Mouse (Mus musculus): ENCODE results near the gene Otop3. TPM values are rescaled to one million over a fixed set of nuclear protein-coding genes. Genes with fewer than 3 reads are reported as not detected.

Gene Otop3
- 0.08 TPM in 1 of 2 replicates, not detected in the other for polyA plus RNA-seq (2016; fragmentation: Nextera tagmentation; extraction: Ambion mirVana)

DNA sequence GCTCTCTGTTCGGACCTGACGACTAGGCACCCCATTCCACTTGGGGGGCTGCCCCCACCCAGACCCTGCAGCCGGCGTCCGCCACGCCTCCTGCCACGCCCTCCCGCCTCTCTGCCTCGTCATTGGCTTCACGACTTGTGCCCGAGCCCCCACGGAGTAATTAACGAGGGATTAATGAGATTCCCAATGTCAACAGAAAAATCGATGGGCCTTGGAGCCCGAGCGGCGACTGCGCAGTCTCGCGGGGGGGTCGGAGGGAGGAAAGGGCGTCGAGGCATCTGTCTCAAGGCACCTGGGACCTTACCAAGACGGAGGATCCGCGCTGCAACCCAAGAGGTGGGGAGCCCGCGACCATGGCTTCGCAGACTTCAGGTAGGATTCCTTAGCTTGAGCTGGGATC lies at the start of gene Otop3:
Gene Otop3, plus strand, starts transcription at position 201 of the 400 bp plus-strand sequence.
- DNase-seq (ENCODE audit: low spot score): peak; percentile 31
- Histone ChIP-seq H3K4me3 (peak within 1 kb of the TSS; percentile 38), H3K27me3 (ENCODE audit: insufficient read depth, poor library complexity, severe bottlenecking) (peaks cover 84% of the 10 kb centered on the region), H3K27ac (no peak within 1 kb of the TSS; the same call in 1 of the 2 replicates), H3K4me1 (replicated peaks) (peaks cover 24% of the 10 kb centered on the region), H3K36me3 (no peaks in the 10 kb centered on the region), H3K9me3 (no peaks in the 10 kb centered on the region)
- WGBS: 6% methylated on average over 29 of the region's 29 CpGs

DNA sequence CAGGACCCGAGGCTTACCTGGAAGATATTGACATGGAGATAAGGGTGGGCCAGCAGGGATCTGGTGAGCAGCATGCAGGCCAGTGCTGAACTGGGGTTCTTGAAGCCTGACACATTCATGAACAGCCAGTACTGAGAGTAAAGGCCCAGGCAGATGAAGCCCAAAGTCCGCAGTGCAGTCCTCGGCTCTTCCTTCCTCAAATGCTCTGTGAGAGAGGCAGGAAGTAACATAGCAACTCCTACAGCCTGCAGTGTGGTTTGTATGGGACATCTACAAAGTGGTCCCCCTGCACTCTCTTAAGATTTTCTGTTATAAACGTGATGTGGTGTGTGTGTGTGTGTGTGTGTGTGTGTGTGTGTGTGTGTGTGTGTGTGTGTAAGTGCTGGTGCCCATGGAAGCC lies 49.2 kb upstream of the Otop3 start:
- no peak for DNase-seq (ENCODE audit: low spot score)
- WGBS: 74% methylated on average over 4 of the region's 4 CpGs

DNA sequence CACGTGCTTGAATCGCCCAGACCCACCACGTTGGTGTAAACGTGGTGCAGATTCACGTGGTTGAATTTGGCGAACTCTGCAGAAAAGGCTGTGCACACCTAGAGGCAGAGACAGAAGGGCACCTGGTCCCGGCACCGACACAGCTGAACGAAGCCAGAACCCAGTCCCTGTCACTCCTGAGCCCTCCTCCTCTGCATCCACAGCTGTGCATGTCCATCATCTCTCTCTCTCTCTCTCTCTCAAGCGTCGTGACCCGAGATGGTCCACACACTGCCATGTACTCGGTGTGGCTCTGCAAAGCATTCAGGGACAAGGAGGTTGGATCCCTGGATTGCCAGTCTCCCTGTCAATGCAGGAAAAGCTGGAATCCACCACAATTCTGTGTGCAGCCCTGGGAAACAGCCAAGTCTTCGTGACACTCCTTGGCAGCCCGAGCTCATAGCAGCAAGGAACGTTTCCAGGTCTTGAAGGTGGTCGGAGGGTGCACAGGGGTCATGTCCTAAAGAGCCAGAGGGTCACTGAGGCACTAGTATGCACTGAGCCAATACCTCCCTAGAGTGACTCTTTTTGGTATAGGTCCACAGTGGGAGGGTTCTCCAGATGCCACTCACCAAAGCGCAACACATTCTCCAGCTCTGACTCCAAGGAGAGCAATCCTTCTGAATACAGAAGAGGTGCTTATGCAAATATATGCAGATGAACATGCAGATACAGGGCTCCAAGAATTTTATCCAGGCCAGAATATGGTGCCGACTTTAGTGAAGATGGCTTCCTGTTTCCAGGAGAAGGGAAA lies 48.1 kb upstream of the Otop3 start:
- Histone ChIP-seq H3K36me3 (no peaks in the 10 kb centered on the region), H3K27ac (no peak overlapping the region), H3K27me3 (ENCODE audit: insufficient read depth, poor library complexity, severe bottlenecking) (no peaks in the 10 kb centered on the region), H3K9me3 (no peaks in the 10 kb centered on the region), H3K4me3 (no peak overlapping the region), H3K4me1 (replicated peaks) (peaks cover 7% of the 10 kb centered on the region; the same call in 1 of the 2 replicates)
- no peak for DNase-seq (ENCODE audit: low spot score)
- 83% methylated on average over 19 of the region's 19 CpGs for WGBS

More for the DNA sequence above, 49.2 kb upstream of the Otop3 start:
- no peaks in the 10 kb centered on the region for H3K36me3 ChIP-seq
- H3K9me3 ChIP-seq: no peaks in the 10 kb centered on the region
- peaks cover 5% of the 10 kb centered on the region; the same call in 1 of the 2 replicates for H3K4me1 ChIP-seq (replicated peaks)
- no peak overlapping the region for H3K27ac ChIP-seq
- no peaks in the 10 kb centered on the region for H3K27me3 ChIP-seq (ENCODE audit: insufficient read depth, poor library complexity, severe bottlenecking)
- no peak overlapping the region for H3K4me3 ChIP-seq

DNA sequence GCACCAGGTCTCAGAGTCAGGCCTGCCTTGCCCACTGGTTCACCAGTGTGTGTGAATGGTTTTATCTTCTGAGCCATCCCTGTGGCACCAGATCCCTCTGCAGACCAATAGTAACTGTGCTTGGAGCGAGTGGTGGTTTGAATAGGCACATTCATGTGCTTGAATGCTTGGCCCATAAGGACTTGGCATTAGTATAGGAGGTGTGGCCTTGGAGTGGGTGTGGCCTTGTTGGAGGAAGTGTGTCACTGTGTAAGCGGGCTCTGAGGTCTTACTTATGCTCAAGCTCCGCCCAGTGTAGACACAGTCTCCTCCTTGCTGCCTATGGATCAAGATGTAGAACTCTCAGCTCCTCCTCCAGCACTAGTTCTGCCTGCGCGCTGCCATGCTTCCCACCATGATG lies 47.1 kb upstream of the Otop3 start:
- no peak overlapping the region for H3K4me3 ChIP-seq
- 87% methylated on average over 5 of the region's 5 CpGs for WGBS
- no peak for DNase-seq (ENCODE audit: low spot score)
- no peaks in the 10 kb centered on the region for H3K9me3 ChIP-seq
- H3K4me1 ChIP-seq (replicated peaks): peaks cover 17% of the 10 kb centered on the region; the same call in 1 of the 2 replicates
- no peak overlapping the region for H3K27ac ChIP-seq
- no peaks in the 10 kb centered on the region for H3K27me3 ChIP-seq (ENCODE audit: insufficient read depth, poor library complexity, severe bottlenecking)
- no peaks in the 10 kb centered on the region for H3K36me3 ChIP-seq

DNA sequence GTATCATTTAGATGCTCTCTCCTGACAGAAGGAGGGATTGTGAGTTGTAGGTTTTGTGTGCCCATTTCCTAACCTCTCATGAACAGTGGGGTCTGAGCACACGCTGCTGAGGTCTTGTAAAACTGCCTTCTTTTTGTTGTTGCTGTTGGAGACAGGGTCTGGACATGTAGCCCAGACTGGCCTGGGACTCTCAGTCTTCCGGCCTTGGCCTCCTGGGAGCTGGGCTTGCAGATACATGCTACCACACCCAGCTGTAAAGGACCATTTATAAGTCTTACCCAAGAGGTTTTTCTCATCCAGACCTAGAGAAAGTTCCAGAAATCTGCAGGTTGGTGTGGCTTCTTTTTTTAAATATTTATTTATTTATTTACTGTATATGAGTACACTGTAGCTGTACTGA lies 46.2 kb upstream of the Otop3 start:
- no peaks in the 10 kb centered on the region for H3K9me3 ChIP-seq

DNA sequence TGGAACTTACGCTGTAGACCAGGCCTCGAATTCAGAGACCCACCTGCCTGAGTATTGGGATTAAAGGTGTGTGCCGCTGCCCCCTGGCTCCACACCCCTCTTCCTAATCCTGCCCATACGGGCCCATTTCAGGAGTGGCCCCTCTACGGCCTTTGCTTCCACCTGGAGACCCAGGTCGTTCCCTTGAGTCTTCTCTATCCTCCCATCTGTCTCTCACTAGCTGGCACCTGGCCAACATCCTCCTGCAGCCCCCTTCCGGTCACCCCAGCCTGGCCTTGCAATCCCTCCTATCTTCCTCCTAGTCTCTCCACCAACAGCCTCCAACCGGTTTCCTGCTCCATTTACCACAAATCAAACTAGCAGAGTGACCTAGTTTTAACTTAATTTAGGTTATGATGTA lies 44.6 kb upstream of the Otop3 start:
- H3K36me3 ChIP-seq: no peaks in the 10 kb centered on the region
- WGBS: 84% methylated on average over 8 of the region's 8 CpGs
- H3K9me3 ChIP-seq: no peaks in the 10 kb centered on the region
- DNase-seq (ENCODE audit: low spot score): no peak
- peaks cover 21% of the 10 kb centered on the region; the same call in 1 of the 2 replicates for H3K4me1 ChIP-seq (replicated peaks)
- no peak overlapping the region for H3K27ac ChIP-seq
- no peak overlapping the region for H3K4me3 ChIP-seq
- H3K27me3 ChIP-seq (ENCODE audit: insufficient read depth, poor library complexity, severe bottlenecking): no peaks in the 10 kb centered on the region

More for the DNA sequence above, 46.2 kb upstream of the Otop3 start:
- Histone ChIP-seq H3K36me3 (no peaks in the 10 kb centered on the region), H3K27me3 (ENCODE audit: insufficient read depth, poor library complexity, severe bottlenecking) (no peaks in the 10 kb centered on the region), H3K27ac (no peak overlapping the region), H3K4me1 (replicated peaks) (peaks cover 19% of the 10 kb centered on the region; the same call in 1 of the 2 replicates), H3K4me3 (no peak overlapping the region)
- DNase-seq (ENCODE audit: low spot score): no peak
- WGBS: 85% methylated on average over 2 of the region's 2 CpGs

DNA sequence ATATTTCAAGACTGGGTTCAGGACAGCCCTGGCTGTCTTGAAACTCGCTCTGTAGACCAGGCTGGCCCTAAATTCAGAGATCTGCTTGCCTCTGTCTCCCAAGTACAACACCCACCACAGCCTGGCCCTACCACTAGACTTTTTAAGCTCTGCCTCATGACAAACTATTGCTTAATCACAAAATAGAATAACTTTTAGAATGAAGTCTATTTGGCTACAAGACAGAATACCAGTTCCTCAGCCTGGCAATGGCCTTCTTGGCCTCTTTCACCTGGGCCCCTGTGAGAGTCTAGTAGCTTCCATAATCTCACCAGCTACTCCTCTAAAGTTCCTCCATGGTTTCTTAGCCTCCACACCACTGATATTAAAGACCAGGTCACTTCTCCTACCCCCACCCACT lies 44.2 kb upstream of the Otop3 start:
- H3K9me3 ChIP-seq: no peaks in the 10 kb centered on the region
- no peaks in the 10 kb centered on the region for H3K27me3 ChIP-seq (ENCODE audit: insufficient read depth, poor library complexity, severe bottlenecking)
- 83% methylated on average over 1 of the region's 1 CpGs for WGBS
- H3K4me1 ChIP-seq (replicated peaks): peaks cover 21% of the 10 kb centered on the region; the same call in 1 of the 2 replicates
- DNase-seq (ENCODE audit: low spot score): no peak
- no peaks in the 10 kb centered on the region for H3K36me3 ChIP-seq
- no peak overlapping the region for H3K27ac ChIP-seq
- no peak overlapping the region for H3K4me3 ChIP-seq

DNA sequence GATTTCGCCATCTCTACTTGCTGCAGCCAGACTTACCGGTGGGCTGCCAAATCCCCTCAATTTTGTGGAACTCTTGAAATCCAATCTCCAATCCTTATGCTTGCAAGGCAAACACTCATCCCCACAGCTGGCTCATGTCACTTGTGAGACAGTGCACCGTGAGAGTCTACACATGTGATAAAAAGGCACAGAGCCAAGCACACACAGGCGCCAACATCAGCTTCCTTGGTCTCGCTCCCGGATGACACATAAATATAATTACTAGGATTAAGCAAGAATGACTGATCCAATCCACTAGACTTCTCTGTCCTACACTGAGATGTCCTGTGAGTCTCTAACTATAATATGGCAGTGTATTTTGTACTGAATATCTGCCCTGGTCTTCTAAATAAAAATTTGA lies 43.6 kb upstream of the Otop3 start:
- no peaks in the 10 kb centered on the region for H3K36me3 ChIP-seq
- 90% methylated on average over 6 of the region's 6 CpGs for WGBS
- no peak for DNase-seq (ENCODE audit: low spot score)
- H3K27me3 ChIP-seq (ENCODE audit: insufficient read depth, poor library complexity, severe bottlenecking): peaks cover 6% of the 10 kb centered on the region
- H3K4me3 ChIP-seq: no peak overlapping the region
- no peak overlapping the region for H3K27ac ChIP-seq
- peaks cover 21% of the 10 kb centered on the region; the same call in 1 of the 2 replicates for H3K4me1 ChIP-seq (replicated peaks)
- H3K9me3 ChIP-seq: no peaks in the 10 kb centered on the region

DNA sequence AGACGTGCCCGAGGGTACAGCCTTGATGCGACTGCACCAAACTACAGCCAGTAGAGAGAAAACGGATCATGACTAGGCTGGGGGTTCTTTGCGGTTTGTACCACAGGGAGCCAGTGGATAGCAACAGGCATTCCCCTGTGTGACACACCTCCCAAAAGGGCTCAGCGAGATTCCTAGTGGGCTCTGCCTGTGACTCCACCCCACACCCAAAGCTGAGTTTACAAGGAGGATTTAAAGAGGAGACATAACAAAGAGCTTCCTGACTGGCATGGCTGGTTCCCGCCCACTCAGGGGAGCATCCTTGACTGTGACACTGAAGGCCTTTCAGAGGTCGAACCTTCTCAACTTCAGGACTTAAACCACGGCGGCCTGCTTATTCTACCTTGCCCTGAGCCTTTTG lies 43.0 kb upstream of the Otop3 start:
- 79% methylated on average over 10 of the region's 10 CpGs for WGBS
- H3K36me3 ChIP-seq: no peaks in the 10 kb centered on the region
- no peak overlapping the region for H3K27ac ChIP-seq
- no peaks in the 10 kb centered on the region for H3K9me3 ChIP-seq
- DNase-seq (ENCODE audit: low spot score): no peak
- peaks cover 12% of the 10 kb centered on the region for H3K27me3 ChIP-seq (ENCODE audit: insufficient read depth, poor library complexity, severe bottlenecking)
- H3K4me1 ChIP-seq (replicated peaks): peaks cover 21% of the 10 kb centered on the region; the same call in 1 of the 2 replicates
- no peak overlapping the region for H3K4me3 ChIP-seq

DNA sequence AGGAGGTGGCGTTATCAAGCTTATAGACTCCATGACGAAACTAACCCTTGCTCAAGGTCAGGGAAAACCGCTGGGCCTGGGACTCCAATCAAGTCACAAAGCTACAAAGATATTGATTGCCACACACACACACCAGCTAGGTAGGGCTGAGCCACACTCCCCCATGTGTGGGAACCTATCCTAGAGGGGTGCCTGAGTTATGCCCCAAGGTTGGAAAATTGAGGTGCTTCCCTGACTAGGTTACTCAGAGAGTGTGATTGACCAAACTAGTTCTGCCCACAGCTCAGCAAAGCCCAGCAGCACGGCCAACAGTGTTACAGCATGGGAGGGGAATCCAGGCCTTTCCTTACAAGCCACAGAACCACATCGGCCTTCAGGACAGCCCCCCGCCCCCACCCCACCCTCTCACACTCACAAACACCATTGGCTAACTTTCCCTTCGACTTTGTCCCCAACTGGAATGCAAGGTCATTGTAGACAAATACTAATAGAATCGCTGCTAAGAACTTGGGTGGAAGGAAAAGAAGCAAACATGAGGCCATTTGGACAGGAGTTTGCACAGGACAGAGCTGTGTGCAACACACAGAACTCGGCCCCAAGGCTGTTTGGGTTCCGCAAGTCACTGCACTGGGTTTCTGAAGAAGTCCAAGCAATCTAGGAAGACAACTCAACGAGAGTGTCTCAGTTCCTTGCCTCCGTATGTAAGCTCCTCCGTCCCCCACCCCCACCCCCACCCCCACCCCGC lies 41.7 kb upstream of the Otop3 start:
- WGBS: 62% methylated on average over 14 of the region's 14 CpGs

DNA sequence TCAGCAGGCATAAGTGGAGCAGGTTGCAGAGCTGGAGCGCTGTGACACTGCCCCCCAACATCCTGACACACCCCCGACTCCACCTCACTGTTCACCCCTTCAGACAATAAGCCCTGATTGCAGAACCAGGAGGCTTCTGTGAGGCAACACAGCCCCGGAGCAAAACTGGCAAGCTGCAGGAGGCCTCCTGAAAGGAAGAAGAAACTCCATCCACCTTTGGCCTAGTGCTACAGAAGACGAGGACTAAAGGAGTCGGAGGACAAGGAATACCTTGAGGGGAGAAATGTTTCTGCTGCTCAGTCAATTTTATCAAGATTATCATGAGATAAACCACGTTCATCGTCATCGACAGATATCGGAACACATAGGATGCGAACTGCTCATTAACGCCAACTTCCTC lies 38.6 kb upstream of the Otop3 start:
- 89% methylated on average over 11 of the region's 11 CpGs for WGBS
- Histone ChIP-seq H3K4me3 (no peak overlapping the region), H3K36me3 (no peaks in the 10 kb centered on the region), H3K4me1 (replicated peaks) (peaks cover 33% of the 10 kb centered on the region), H3K27ac (no peak overlapping the region), H3K9me3 (peaks cover 3% of the 10 kb centered on the region), H3K27me3 (ENCODE audit: insufficient read depth, poor library complexity, severe bottlenecking) (peaks cover 43% of the 10 kb centered on the region)
- DNase-seq (ENCODE audit: low spot score): no peak

More for the DNA sequence above, 41.7 kb upstream of the Otop3 start:
- peaks cover 33% of the 10 kb centered on the region for H3K4me1 ChIP-seq (replicated peaks)
- no peaks in the 10 kb centered on the region for H3K9me3 ChIP-seq
- peaks cover 25% of the 10 kb centered on the region for H3K27me3 ChIP-seq (ENCODE audit: insufficient read depth, poor library complexity, severe bottlenecking)
- H3K4me3 ChIP-seq: no peak overlapping the region
- H3K36me3 ChIP-seq: no peaks in the 10 kb centered on the region
- DNase-seq (ENCODE audit: low spot score): no peak
- H3K27ac ChIP-seq: 0 out of 2 replicates have a peak overlapping the region, but pooled peaks have one; percentile 8

DNA sequence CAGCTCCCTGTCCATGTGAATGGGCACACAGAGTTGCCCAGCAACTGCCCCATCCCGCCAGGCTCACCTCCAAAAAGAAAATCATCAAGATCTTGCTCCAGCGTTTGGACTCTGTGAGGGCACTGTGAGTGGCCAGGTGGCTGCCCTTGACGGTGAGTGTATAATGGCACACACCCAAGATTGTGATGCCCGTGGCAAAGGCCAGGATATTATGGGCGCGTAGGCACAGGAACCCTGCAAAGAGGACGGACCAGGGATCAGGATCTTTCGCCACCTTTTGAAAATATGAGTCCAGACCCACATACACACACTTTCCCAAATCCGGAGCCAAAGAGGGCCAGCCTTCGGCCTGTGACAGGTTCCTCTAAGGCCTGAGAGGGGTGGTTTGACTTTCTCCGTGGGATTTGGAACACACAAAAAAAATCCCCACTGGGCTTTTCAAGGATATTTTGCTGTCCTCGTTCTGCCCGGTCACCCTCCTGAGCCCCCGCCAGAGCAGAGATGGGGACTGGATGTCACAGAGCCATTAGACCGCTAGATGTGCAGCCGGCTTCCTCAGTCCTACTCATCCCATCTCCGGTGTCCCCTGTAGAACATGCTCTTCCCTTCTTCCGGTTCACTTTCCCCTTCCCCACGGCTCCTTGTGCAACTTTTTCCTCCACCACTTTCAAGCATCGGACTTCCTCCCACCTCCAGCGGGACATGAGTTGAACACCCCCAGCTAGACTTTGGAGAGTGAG lies 37.9 kb upstream of the Otop3 start:
- WGBS: 58% methylated on average over 21 of the region's 21 CpGs

More for the DNA sequence above, 37.9 kb upstream of the Otop3 start:
- no peak for DNase-seq (ENCODE audit: low spot score)
- peak overlapping the region; percentile 81 for H3K27ac ChIP-seq
- H3K4me3 ChIP-seq: peak overlapping the region; percentile 64
- H3K4me1 ChIP-seq (replicated peaks): peaks cover 28% of the 10 kb centered on the region
- H3K9me3 ChIP-seq: peaks cover 3% of the 10 kb centered on the region
- H3K36me3 ChIP-seq: no peaks in the 10 kb centered on the region
- peaks cover 43% of the 10 kb centered on the region for H3K27me3 ChIP-seq (ENCODE audit: insufficient read depth, poor library complexity, severe bottlenecking)

All from hindbrain, embryonic 10.5 days (tissue).